Mouse (Mus musculus): ENCODE measurements around the gene Ap2b1. TPM values are rescaled to one million over a fixed set of nuclear protein-coding genes. Genes with fewer than 3 reads are reported as not detected.

Ap2b1 gene
- polyA plus RNA-seq, 1 experiment from 2014 or later: 82.2 TPM

DNA sequence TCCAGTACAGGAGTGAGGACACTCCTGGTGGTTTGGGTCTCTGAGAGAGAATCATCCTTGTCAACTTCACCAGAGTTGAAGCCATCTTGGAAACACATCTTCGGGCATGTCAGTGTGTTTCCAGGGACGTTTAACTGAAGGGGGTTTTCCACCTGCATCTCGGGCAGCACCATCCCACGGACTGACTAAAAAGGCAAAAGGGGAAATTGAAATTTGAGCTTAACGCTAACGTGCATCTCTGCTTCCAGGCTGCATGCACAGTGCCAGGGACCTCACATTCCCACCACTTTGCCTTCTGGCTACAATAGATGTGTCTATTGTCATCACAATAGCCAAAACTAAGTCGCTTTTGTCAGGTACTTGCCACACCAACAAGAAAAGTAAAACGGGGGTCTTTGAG, 109.4 kb downstream of the Ap2b1 start:
- no peak overlapping the region for H3K4me3 ChIP-seq
- no peak overlapping the region for H3K27ac ChIP-seq
- H3K4me2 ChIP-seq: no peak overlapping the region
- 49% methylated on average over 8 of the region's 8 CpGs for WGBS
- no peak for ATAC-seq
- peaks cover 4% of the 10 kb centered on the region; the same call in 1 of the 2 replicates for H3K27me3 ChIP-seq
- H3K9me3 ChIP-seq (replicated peaks): no peaks in the 10 kb centered on the region
- peaks cover 13% of the 10 kb centered on the region for H3K4me1 ChIP-seq
- H3K9ac ChIP-seq: no peak overlapping the region
- peaks cover 16% of the 10 kb centered on the region for H3K36me3 ChIP-seq (ENCODE audit: poor library complexity, severe bottlenecking)

DNA sequence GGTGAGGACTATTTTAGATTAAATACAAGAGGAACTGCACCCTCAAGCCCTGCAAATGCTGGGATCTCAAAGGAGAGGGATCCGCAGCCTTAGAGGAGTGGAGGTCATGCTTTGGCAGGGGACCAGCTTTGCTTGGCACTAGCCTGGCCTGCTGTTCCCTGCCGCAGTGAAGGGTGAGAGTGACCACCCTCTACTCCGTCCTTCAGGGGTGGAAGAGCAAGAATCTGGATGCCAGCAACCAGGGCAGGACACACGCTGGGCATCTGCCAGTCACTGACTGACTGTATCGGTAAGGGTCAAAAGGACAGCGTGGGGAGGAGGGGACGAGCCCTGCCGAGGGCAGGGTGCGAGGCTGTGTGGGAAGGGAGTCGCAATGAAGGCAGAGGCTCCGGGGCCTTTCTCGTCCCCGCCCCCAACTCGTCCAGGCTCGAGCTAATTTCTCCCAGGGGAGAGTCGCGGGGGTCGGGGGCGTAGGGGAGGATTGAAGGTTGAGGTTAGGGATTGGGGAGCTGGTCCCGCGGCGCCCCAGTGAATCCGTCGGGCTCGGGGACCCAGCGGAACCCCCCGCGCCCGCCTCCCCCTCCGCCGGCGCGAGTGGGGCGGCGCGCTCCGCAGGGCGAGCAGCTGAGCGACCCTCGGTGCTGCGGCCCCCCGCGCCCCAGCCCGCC, 110.4 kb downstream of the Ap2b1 start, which contains the start of gene Rasl10b:
TSS of gene Rasl10b (plus strand) at position 51 of the 668 bp plus-strand sequence.
- ATAC-seq: peak; percentile 85
- 1% methylated on average over 22 of the region's 44 CpGs for WGBS
- H3K9ac ChIP-seq: peak within 1 kb of the TSS; percentile 94
- H3K4me3 ChIP-seq: peak within 1 kb of the TSS; percentile 91
- peak within 1 kb of the TSS; percentile 40; the same call in 1 of the 2 replicates for H3K27ac ChIP-seq
- H3K4me2 ChIP-seq: peak within 1 kb of the TSS; percentile 92
- H3K36me3 ChIP-seq (ENCODE audit: poor library complexity, severe bottlenecking): peaks cover 6% of the 10 kb centered on the region; the same call in 1 of the 2 replicates
- peaks cover 4% of the 10 kb centered on the region; the same call in 1 of the 2 replicates for H3K27me3 ChIP-seq
- H3K9me3 ChIP-seq (replicated peaks): no peaks in the 10 kb centered on the region
- peaks cover 13% of the 10 kb centered on the region for H3K4me1 ChIP-seq

DNA sequence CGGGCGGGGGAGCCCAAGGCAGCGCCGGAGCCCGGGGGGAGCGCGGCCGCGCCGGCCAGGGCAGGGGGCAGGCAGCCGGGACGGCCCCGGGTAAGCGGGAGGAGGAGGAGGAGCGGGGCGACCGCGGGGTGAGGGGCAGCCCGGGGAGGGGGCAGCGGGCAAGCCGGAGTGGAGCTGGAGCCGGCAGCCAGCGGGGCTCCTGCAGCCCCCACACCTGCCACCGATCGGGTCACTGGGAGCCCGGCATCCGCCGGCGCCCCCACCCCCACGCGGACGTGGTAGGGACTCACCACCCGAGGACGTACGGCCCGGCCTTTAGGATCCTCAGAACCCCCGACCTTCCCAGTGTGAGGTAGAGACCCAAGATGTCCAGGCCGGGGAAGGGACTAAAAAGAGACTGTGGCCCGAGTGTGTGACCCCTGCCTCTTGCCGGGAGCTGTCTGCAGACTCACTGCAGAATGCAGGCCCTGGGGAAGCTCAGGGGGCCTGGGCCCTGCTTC, 111.0 kb downstream of the Ap2b1 start:
- Histone ChIP-seq H3K4me2 (peak overlapping the region; percentile 92), H3K27ac (peak overlapping the region; percentile 40; the same call in 1 of the 2 replicates), H3K27me3 (peaks cover 4% of the 10 kb centered on the region; the same call in 1 of the 2 replicates), H3K9me3 (replicated peaks) (no peaks in the 10 kb centered on the region), H3K36me3 (ENCODE audit: poor library complexity, severe bottlenecking) (no peaks in the 10 kb centered on the region), H3K9ac (peak overlapping the region; percentile 94), H3K4me1 (peaks cover 13% of the 10 kb centered on the region), H3K4me3 (peak overlapping the region; percentile 91)
- under 1% methylated on average over 18 of the region's 40 CpGs for WGBS
- peak; percentile 54 for ATAC-seq

- H3K4me1 ChIP-seq: peaks cover 13% of the 10 kb centered on the region
- peak overlapping the region; percentile 91 for H3K4me3 ChIP-seq
- whole genome bisulfite sequencing: 30% methylated on average over 6 of the region's 6 CpGs
- peak overlapping the region; percentile 94 for H3K9ac ChIP-seq
- no peak overlapping the region for H3K27ac ChIP-seq
- no peak for ATAC-seq
- H3K4me2 ChIP-seq: peak overlapping the region; percentile 92
- H3K36me3 ChIP-seq (ENCODE audit: poor library complexity, severe bottlenecking): no peaks in the 10 kb centered on the region
- peaks cover 4% of the 10 kb centered on the region; the same call in 1 of the 2 replicates for H3K27me3 ChIP-seq
- no peaks in the 10 kb centered on the region for H3K9me3 ChIP-seq (replicated peaks)
Measured at GRCm38 (mm10) chr11:83410510-83410909, 111.7 kb downstream of the Ap2b1 start.

GRCm38 (mm10) chr11:83417080-83417479, 118.3 kb downstream of the Ap2b1 start:
- Histone ChIP-seq H3K4me3 (no peak overlapping the region), H3K4me1 (peaks cover 20% of the 10 kb centered on the region), H3K36me3 (ENCODE audit: poor library complexity, severe bottlenecking) (no peaks in the 10 kb centered on the region), H3K27me3 (peaks cover 48% of the 10 kb centered on the region), H3K4me2 (no peak overlapping the region), H3K27ac (no peak overlapping the region), H3K9me3 (replicated peaks) (no peaks in the 10 kb centered on the region), H3K9ac (no peak overlapping the region)
- no peak for ATAC-seq
- WGBS: 8% methylated on average over 5 of the region's 5 CpGs

- WGBS: 77% methylated on average over 7 of the region's 7 CpGs
- Histone ChIP-seq H3K36me3 (ENCODE audit: poor library complexity, severe bottlenecking) (no peaks in the 10 kb centered on the region), H3K4me1 (peaks cover 20% of the 10 kb centered on the region), H3K27me3 (peaks cover 45% of the 10 kb centered on the region), H3K4me3 (no peak overlapping the region), H3K9ac (no peak overlapping the region), H3K4me2 (no peak overlapping the region), H3K27ac (no peak overlapping the region), H3K9me3 (replicated peaks) (no peaks in the 10 kb centered on the region)
- ATAC-seq: no peak
Measured at GRCm38 (mm10) chr11:83417708-83418107, 118.9 kb downstream of the Ap2b1 start.

DNA sequence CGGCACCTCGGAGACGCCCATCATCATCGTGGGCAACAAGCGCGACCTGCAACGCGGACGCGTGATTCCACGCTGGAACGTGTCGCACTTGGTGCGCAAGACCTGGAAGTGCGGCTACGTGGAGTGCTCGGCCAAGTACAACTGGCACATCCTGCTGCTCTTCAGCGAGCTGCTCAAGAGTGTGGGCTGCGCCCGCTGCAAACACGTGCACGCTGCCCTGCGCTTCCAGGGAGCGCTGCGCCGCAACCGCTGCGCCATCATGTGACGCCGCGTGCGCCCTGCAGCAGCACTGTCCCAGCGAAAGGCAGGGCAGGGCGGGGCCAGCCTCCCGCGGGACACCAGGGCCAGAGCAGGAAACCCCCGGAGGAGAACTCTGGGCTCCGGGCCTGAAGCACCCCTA, 119.7 kb downstream of the Ap2b1 start:
- H3K9ac ChIP-seq: peak overlapping the region; percentile 12; the same call in 1 of the 2 replicates
- peaks cover 20% of the 10 kb centered on the region for H3K4me1 ChIP-seq
- ATAC-seq: peak; percentile 81
- H3K36me3 ChIP-seq (ENCODE audit: poor library complexity, severe bottlenecking): no peaks in the 10 kb centered on the region
- H3K27ac ChIP-seq: no peak overlapping the region
- H3K4me3 ChIP-seq: peak overlapping the region; percentile 20
- H3K27me3 ChIP-seq: peaks cover 49% of the 10 kb centered on the region
- peak overlapping the region; percentile 51 for H3K4me2 ChIP-seq
- 6% methylated on average over 38 of the region's 38 CpGs for WGBS
- H3K9me3 ChIP-seq (replicated peaks): no peaks in the 10 kb centered on the region

- no peak overlapping the region for H3K4me2 ChIP-seq
- no peak overlapping the region for H3K27ac ChIP-seq
- peaks cover 55% of the 10 kb centered on the region for H3K27me3 ChIP-seq
- WGBS: 48% methylated on average over 4 of the region's 4 CpGs
- no peak for ATAC-seq
- peaks cover 20% of the 10 kb centered on the region for H3K4me1 ChIP-seq
- H3K4me3 ChIP-seq: no peak overlapping the region
- no peak overlapping the region for H3K9ac ChIP-seq
- H3K9me3 ChIP-seq (replicated peaks): no peaks in the 10 kb centered on the region
- no peaks in the 10 kb centered on the region for H3K36me3 ChIP-seq (ENCODE audit: poor library complexity, severe bottlenecking)
Measured at GRCm38 (mm10) chr11:83420338-83420737, 121.5 kb downstream of the Ap2b1 start.

DNA sequence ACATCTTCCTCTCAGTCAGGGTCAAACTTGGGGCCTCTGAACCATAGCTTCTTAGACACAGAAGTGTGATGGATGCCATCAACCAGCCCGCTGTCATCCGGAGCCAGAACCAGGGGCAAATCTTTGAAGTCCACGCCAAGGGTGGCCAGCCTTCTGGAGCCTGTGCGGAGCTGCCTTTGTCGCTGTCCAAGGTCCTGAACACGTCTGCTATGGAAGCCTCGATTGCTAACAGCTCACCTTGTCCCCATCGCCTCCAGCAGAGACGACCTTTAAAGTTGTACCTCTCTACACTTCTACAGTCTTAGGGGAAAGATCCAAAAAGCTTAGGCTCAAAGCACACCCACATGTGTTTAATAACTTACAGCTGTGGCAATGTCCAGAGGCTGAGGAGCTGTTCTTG, 122.5 kb downstream of the Ap2b1 start:
- no peak overlapping the region for H3K4me2 ChIP-seq
- H3K4me1 ChIP-seq: peaks cover 20% of the 10 kb centered on the region
- no peaks in the 10 kb centered on the region for H3K9me3 ChIP-seq (replicated peaks)
- H3K9ac ChIP-seq: no peak overlapping the region
- WGBS: under 1% methylated on average over 9 of the region's 9 CpGs
- H3K36me3 ChIP-seq (ENCODE audit: poor library complexity, severe bottlenecking): no peaks in the 10 kb centered on the region
- no peak overlapping the region for H3K4me3 ChIP-seq
- ATAC-seq: no peak
- H3K27ac ChIP-seq: no peak overlapping the region
- peaks cover 64% of the 10 kb centered on the region for H3K27me3 ChIP-seq

- 0 out of 2 replicates have a peak overlapping the region, but pooled peaks have one; percentile 16 for H3K9ac ChIP-seq
- H3K27ac ChIP-seq: no peak overlapping the region
- WGBS: 6% methylated on average over 8 of the region's 8 CpGs
- H3K4me3 ChIP-seq: no peak overlapping the region
- peaks cover 74% of the 10 kb centered on the region for H3K27me3 ChIP-seq
- no peak overlapping the region for H3K4me2 ChIP-seq
- no peaks in the 10 kb centered on the region for H3K4me1 ChIP-seq
- H3K36me3 ChIP-seq (ENCODE audit: poor library complexity, severe bottlenecking): no peaks in the 10 kb centered on the region
- peak; percentile 69 for ATAC-seq
- no peaks in the 10 kb centered on the region for H3K9me3 ChIP-seq (replicated peaks)
Measured at GRCm38 (mm10) chr11:83424681-83425080, 125.9 kb downstream of the Ap2b1 start.

- H3K36me3 ChIP-seq (ENCODE audit: poor library complexity, severe bottlenecking): no peaks in the 10 kb centered on the region
Measured at GRCm38 (mm10) chr11:83426964-83427363, 128.1 kb downstream of the Ap2b1 start.

GRCm38 (mm10) chr11:83429355-83429754, 130.5 kb downstream of the Ap2b1 start, which contains the start of gene Gas2l2:
Gene Gas2l2, minus strand, starts transcription at chr11:83429455.
- no peaks in the 10 kb centered on the region for H3K9me3 ChIP-seq (replicated peaks)
- H3K27me3 ChIP-seq: peaks cover 44% of the 10 kb centered on the region
- ATAC-seq: no peak
- H3K27ac ChIP-seq: no peak within 1 kb of the TSS
- H3K4me2 ChIP-seq: no peak within 1 kb of the TSS
- no peaks in the 10 kb centered on the region for H3K4me1 ChIP-seq
- no peak within 1 kb of the TSS for H3K4me3 ChIP-seq
- H3K36me3 ChIP-seq (ENCODE audit: poor library complexity, severe bottlenecking): no peaks in the 10 kb centered on the region
- 66% methylated on average over 5 of the region's 5 CpGs for WGBS
- H3K9ac ChIP-seq: no peak within 1 kb of the TSS

More at GRCm38 (mm10) chr11:83426964-83427363, 128.1 kb downstream of the Ap2b1 start:
- 49% methylated on average over 17 of the region's 17 CpGs for WGBS
- no peaks in the 10 kb centered on the region for H3K4me1 ChIP-seq
- no peak overlapping the region for H3K9ac ChIP-seq
- H3K27me3 ChIP-seq: peaks cover 54% of the 10 kb centered on the region
- no peak overlapping the region for H3K4me2 ChIP-seq
- H3K4me3 ChIP-seq: no peak overlapping the region
- ATAC-seq: no peak
- no peak overlapping the region for H3K27ac ChIP-seq
- H3K9me3 ChIP-seq (replicated peaks): no peaks in the 10 kb centered on the region
